Mouse (Mus musculus) olfactory bulb, adult 2 months (tissue): ENCODE results near the gene Gm20826. TPM values are rescaled to one million over a fixed set of nuclear protein-coding genes. Genes with fewer than 3 reads are reported as not detected.
"Not testable (repeated sequence)": the region's sequence is repeated elsewhere in the genome, so short reads cannot be mapped to it uniquely, and the experiment has no call there.

Experiments used
- H3K27ac ChIP-seq: fragments of 200-500 bp; 2 replicates; pipeline ENCODE4 v1.5.1; 2012; ENCODE audit warnings: low read depth, low read length; ENCODE audit not compliant: insufficient read depth
- H3K4me1 ChIP-seq: fragments of 200-500 bp; 2 replicates; pipeline ENCODE4 v1.6.1; 2012; ENCODE audit warnings: low read length; ENCODE audit not compliant: control insufficient read depth, insufficient read depth
- H3K4me3 ChIP-seq: fragments of 200-500 bp; 2 replicates; pipeline ENCODE4 v1.5.1; 2012; ENCODE audit warnings: mild to moderate bottlenecking, low read depth, low read length, moderate library complexity; ENCODE audit not compliant: insufficient read depth
- WGBS: fragments of 180-500 bp; shearing (Covaris S2); methylation state at CpG from one replicate; pipeline ENCODE4 v1.1.7; 2018; 5-methylcytosine and 5-hydroxymethylcytosine counted together
- polyA plus RNA-seq: library from polyadenylated mRNA; stranded (reverse); fragments of >200 nt; gene quantifications from 2 replicates; pipeline ENCODE4 v1.2.4, GENCODE M21; 2012; ENCODE audit warnings: low replicate concordance; ENCODE audit not compliant: missing spikeins, insufficient read depth, insufficient read length

Gm20826 gene
- polyA plus RNA-seq = not detected in 2 replicates

DNA sequence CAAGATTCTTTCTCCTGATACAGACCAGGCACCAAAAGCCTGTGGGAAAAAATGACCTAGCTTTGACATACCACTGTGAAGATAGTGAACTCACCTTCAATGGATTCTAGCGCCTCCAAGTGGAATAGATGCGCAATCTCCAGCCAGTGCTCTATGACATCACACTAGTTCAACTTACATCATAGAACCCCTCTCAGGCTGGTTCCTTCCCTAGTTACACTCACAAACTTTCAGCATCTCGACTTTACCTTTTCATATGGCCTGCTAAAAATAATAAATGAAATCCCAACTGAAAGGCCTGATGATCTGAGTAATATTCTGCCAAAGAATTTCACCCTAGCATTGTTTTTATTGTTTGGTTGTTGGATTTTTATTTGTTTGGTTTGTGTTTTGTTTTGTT is at the start of gene Gm20826:
Gm20826 (minus strand) TSS at position 101 of the 400 bp plus-strand sequence.
- not testable (repeated sequence) for H3K4me3 ChIP-seq, H3K4me1 ChIP-seq, H3K27ac ChIP-seq
- no CpG with 5 or more reads among the region's 3 CpGs for WGBS

Other genes starting within 250 kb of the Gm20826 start
- not detected in 2 replicates for gene Gm21788, start 233.5 kb downstream of the Gm20826 start, polyA plus RNA-seq
- not detected in 2 replicates for gene Gm28576, start 84.5 kb upstream of the Gm20826 start, polyA plus RNA-seq